Comparison of ENCODE assay signal across 13 mouse cellular contexts in the genomic region with DNA sequence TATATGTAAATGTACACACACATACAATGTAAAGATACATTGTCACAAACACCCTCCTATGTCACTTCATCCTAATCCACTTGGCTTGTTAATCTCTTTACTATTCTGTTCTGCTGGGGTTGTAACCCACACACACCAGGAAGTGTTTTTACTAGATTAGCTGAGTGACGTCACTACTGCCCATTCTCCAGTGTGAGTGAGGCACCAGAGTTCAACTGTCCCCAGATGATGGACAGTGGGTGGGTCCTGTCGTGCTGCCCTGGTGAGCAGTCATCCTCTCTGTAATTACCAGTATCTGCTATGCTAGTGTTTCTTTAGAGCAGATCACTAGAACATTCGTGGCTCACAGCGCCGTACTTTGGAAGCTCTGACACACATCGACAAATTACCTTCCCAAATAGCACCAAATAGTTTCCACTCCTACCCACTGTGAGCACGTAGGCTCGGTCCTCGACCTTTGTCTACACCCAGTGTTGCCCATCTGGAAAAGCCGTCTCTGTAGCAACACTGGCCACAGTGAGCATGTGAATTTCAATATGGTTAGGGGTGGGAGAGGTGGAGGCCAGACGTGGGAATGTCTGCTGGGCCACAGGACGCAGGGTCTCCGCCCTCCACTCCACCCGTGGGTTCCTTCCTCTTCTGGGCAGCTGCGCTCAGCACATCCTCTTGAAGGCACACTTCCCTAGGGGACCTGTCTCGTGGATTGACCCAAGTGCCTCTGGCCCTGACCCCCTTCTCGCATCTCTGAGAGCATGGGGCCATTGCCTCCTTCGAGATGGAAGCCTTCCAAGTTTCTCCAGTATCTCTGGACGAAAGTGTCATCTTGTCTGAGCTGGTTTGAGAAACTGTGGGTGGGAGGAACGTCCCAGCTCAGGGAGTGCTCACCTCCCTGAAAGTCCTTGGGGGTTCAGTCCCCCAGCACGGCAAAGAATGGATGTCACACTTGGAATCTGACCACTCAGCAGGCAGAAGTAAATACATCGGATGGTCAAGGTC. TPM values are rescaled to one million over a fixed set of nuclear protein-coding genes. Genes with fewer than 3 reads are reported as not detected.
DNase-seq lines count a peak whose midpoint lies in the region; ATAC-seq and TF ChIP-seq lines count a peak whose summit lies in the region.
"Had no signal": no experiment of that assay in that cellular context is flagged by ENCODE, and none has a peak within 500 bp of the region (broad histone marks: within the 10 kb centered on the region; RNA-seq: fewer than 3 reads in every experiment).

No protein-coding gene starts in this region.

- no peak overlapping the region for H3K9ac ChIP-seq in kidney, embryonic 16.5 days (replicated peaks; ENCODE audit: low read length)
- H3K9ac ChIP-seq in limb, embryonic 12.5 days (replicated peaks), result no peak overlapping the region
- H3K9ac ChIP-seq: forebrain, embryonic 12.5 days; heart, embryonic 15.5 days; liver, embryonic 14.5 days had no signal

- no peak for TF ChIP-seq CTCF in testis, adult 2 months (IDR thresholded peaks at IDR 0.05; ENCODE audit: control insufficient read depth, insufficient read depth, insufficient replicate concordance, low read depth, low read length)

- TF ChIP-seq POLR2A in testis, adult 2 months (IDR thresholded peaks at IDR 0.05; ENCODE audit: control insufficient read depth, low read depth, low read length), result no peak

- H3K36me3 ChIP-seq in kidney, embryonic 16.5 days (ENCODE audit: insufficient read depth, low read length), result no peaks in the 10 kb centered on the region
- no peaks in the 10 kb centered on the region for H3K36me3 ChIP-seq in testis, adult 2 months (ENCODE audit: control insufficient read depth, insufficient read depth, low read length)
- no peaks in the 10 kb centered on the region for H3K36me3 ChIP-seq in limb, embryonic 12.5 days
- H3K36me3 ChIP-seq: forebrain, embryonic 12.5 days; heart, embryonic 15.5 days had no signal

- no peak overlapping the region for H3K27ac ChIP-seq in kidney, embryonic 16.5 days (ENCODE audit: low read length)
- H3K27ac ChIP-seq in testis, adult 2 months (ENCODE audit: control insufficient read depth, insufficient read depth, low read depth, low read length), result peak overlapping the region; percentile 54
- peak overlapping the region; percentile 36; the same call in 1 of the 2 replicates for H3K27ac ChIP-seq in limb, embryonic 12.5 days
- H3K27ac ChIP-seq: forebrain, embryonic 12.5 days; heart, embryonic 15.5 days; layer of hippocampus, adult 2 months; liver, embryonic 14.5 days had no signal

- peaks cover 3% of the 10 kb centered on the region; the same call in 1 of the 2 replicates for H3K9me3 ChIP-seq in kidney, embryonic 16.5 days (ENCODE audit: low read length)
- H3K9me3 ChIP-seq in limb, embryonic 12.5 days, result no peaks in the 10 kb centered on the region
- H3K9me3 ChIP-seq: forebrain, embryonic 12.5 days; heart, embryonic 15.5 days had no signal

- DNase-seq in kidney, adult 11 months, result peak; percentile 20
- no peak for DNase-seq in testis, postnatal 10 days (ENCODE audit: low spot score)
- peak; percentile 10 for DNase-seq in yolk sac, embryonic 10.5 days (ENCODE audit: low spot score)
- no peak for DNase-seq in left cerebral cortex, postnatal 25 days (ENCODE audit: low spot score in 2 of 2)
- DNase-seq in layer of hippocampus, postnatal 25 days (ENCODE audit: extremely low spot score in 1 of 2, low spot score in 1 of 2), result no peak

- intact Hi-C loops in left cerebral cortex, postnatal 25 days (cut with DNase I), result no loop called here

- peaks cover 23% of the 10 kb centered on the region for H3K4me1 ChIP-seq in kidney, embryonic 16.5 days (ENCODE audit: insufficient read depth, low read length)
- H3K4me1 ChIP-seq in testis, adult 2 months (ENCODE audit: control insufficient read depth, insufficient read depth, low read length), result peaks cover 8% of the 10 kb centered on the region
- peaks cover 14% of the 10 kb centered on the region for H3K4me1 ChIP-seq in limb, embryonic 12.5 days (replicated peaks)
- H3K4me1 ChIP-seq: forebrain, embryonic 12.5 days had no signal

- no peaks in the 10 kb centered on the region for H3K27me3 ChIP-seq in kidney, embryonic 16.5 days (ENCODE audit: insufficient read depth, low read length)
- H3K27me3 ChIP-seq in testis, adult 2 months (ENCODE audit: control insufficient read depth, insufficient read depth, low read length), result no peaks in the 10 kb centered on the region
- H3K27me3 ChIP-seq in limb, embryonic 12.5 days, result no peaks in the 10 kb centered on the region
- H3K27me3 ChIP-seq: forebrain, embryonic 12.5 days; heart, embryonic 15.5 days had no signal

- H3K4me2 ChIP-seq in kidney, embryonic 16.5 days (replicated peaks; ENCODE audit: low read depth, low read length), result no peak overlapping the region
- H3K4me2 ChIP-seq in limb, embryonic 12.5 days, result no peak overlapping the region
- H3K4me2 ChIP-seq: forebrain, embryonic 12.5 days; heart, embryonic 15.5 days had no signal

- WGBS in kidney, embryonic 16.5 days, result 57% methylated on average over 22 of the region's 22 CpGs
- 77% methylated on average over 22 of the region's 22 CpGs for WGBS in limb, embryonic 12.5 days

- H3K4me3 ChIP-seq in kidney, embryonic 16.5 days (ENCODE audit: low read length), result no peak overlapping the region
- no peak overlapping the region for H3K4me3 ChIP-seq in testis, adult 2 months (ENCODE audit: control insufficient read depth, low read depth, low read length)
- no peak overlapping the region for H3K4me3 ChIP-seq in limb, embryonic 12.5 days (replicated peaks)
- H3K4me3 ChIP-seq: forebrain, embryonic 12.5 days; heart, embryonic 15.5 days; layer of hippocampus, adult 2 months had no signal

- no peak for ATAC-seq in kidney, embryonic 16.5 days (ENCODE audit: low FRiP score, low TSS enrichment)
- no peak for ATAC-seq in limb, embryonic 12.5 days (ENCODE audit: insufficient number of reproducible peaks, insufficient read depth, low FRiP score, low TSS enrichment, low read depth)
- ATAC-seq: CD4-positive, CD25-positive, alpha-beta regulatory T cell, adult 4 months had no signal

RNA-seq across cellular contexts. Expression of a gene that starts 28.2 kb away (rescaled TPM):
- 13.3 and 15.0 TPM in 2 replicates for polyA plus RNA-seq in kidney, embryonic 16.5 days (2015; fragmentation: Nextera tagmentation; extraction: Ambion mirVana)
- polyA plus RNA-seq in testis, adult 2 months (2012; rRNA removed), result 15.4 and 17.6 TPM in 2 replicates
- 12.3 and 16.0 TPM in 2 replicates for polyA plus RNA-seq in limb, embryonic 12.5 days (2016; fragmentation: Nextera tagmentation; extraction: Ambion mirVana)
- 10 to 100 TPM; 52.2 to 57.8 TPM for total RNA-seq in left cerebral cortex, postnatal 25 days (2021)
- 10 to 100 TPM; 70.2 to 75.2 TPM for total RNA-seq in layer of hippocampus, postnatal 25 days (2021)

RNA-seq across cellular contexts. Expression of a gene that starts 55.7 kb away (rescaled TPM):
- polyA plus RNA-seq in kidney, embryonic 16.5 days (2015; fragmentation: Nextera tagmentation; extraction: Ambion mirVana), result 21.2 and 21.9 TPM in 2 replicates
- 36.7 and 38.4 TPM in 2 replicates for polyA plus RNA-seq in testis, adult 2 months (2012; rRNA removed)
- 26.0 and 28.3 TPM in 2 replicates for polyA plus RNA-seq in limb, embryonic 12.5 days (2016; fragmentation: Nextera tagmentation; extraction: Ambion mirVana)
- 10 to 100 TPM; 59.0 to 64.8 TPM for total RNA-seq in left cerebral cortex, postnatal 25 days (2021)
- total RNA-seq in layer of hippocampus, postnatal 25 days (2021), result 10 to 100 TPM; 53.5 to 55.2 TPM

RNA-seq across cellular contexts. Expression of a gene that starts 56.7 kb away (rescaled TPM):
- polyA plus RNA-seq in kidney, embryonic 16.5 days (2015; fragmentation: Nextera tagmentation; extraction: Ambion mirVana), result 7.3 and 8.2 TPM in 2 replicates
- 19.9 and 22.7 TPM in 2 replicates for polyA plus RNA-seq in testis, adult 2 months (2012; rRNA removed)
- polyA plus RNA-seq in limb, embryonic 12.5 days (2016; fragmentation: Nextera tagmentation; extraction: Ambion mirVana), result 5.1 and 5.6 TPM in 2 replicates
- total RNA-seq in left cerebral cortex, postnatal 25 days (2021), result 1 to 10 TPM; 4.2 TPM
- 1 to 10 TPM; 4.1 to 4.2 TPM for total RNA-seq in layer of hippocampus, postnatal 25 days (2021)

Comparison
In these comparisons a context has a peak if more than half of its experiments do, and no peak if none do; other contexts are left out.
1. DNase-seq: peak in kidney, adult 11 months (single experiment) and yolk sac, embryonic 10.5 days (single experiment); none in testis, postnatal 10 days (single experiment), left cerebral cortex, postnatal 25 days (0 of 2) and layer of hippocampus, postnatal 25 days (0 of 2).